Mouse (Mus musculus) heart, adult 9 months (tissue): ENCODE results near the gene Chid1.
A peak's percentile ranks its signal among the peaks of the same experiment; 100 is the strongest.
"Not testable (repeated sequence)": the region's sequence is repeated elsewhere in the genome, so short reads cannot be mapped to it uniquely, and the experiment has no call there.

Experiments
- DNase-seq, 2 experiments: peaks; one replicate each; pipeline ENCODE4 v3.0.0; 2022; ENCODE audit warnings: low spot score in 2 of 2

The Chid1 gene

GRCm38 (mm10) chr7:141461521-141462332, 77.9 kb downstream of the Chid1 start:
- DNase-seq, result peak; percentile 37 to 62

DNA sequence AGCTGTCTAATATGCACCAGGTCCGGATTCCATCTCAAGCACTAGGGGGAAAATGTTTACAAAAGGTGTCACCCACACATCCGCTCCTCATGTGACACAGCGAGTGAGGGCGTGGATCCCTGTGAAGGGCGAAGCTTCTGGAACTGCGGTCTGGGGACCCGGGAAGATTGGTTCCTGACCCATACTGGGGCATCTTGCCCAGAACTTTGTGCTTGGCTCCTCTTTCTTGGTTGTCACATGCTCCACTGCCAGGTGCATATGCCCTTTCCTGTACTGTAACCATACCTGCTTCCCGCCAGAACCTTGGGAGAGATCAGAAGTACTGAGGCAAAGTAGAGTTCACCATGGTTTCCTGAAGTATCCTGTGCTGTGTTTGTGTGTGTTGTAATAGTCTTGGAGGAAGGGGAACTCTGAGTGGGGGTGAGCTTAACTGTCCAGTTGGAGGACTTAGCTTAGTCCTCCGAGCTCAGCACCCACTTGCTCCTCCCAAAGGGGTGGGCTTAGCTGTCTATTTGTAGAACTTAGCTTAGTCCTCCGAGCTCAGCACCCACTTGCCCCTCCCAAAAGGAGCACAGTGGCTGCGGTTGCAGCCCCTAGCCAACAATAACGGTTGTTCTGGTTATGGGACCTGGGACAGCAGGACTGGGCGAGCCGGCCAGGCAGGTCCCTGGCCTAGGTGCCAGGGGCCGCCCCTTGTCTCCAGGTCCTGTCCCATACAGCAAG, 79.1 kb downstream of the Chid1 start, which contains the start of gene Cracr2b:
Gene Cracr2b (plus strand): TSS at position 704 of the 723 bp plus-strand sequence.
- peak; percentile 56 to 66 for DNase-seq

DNA sequence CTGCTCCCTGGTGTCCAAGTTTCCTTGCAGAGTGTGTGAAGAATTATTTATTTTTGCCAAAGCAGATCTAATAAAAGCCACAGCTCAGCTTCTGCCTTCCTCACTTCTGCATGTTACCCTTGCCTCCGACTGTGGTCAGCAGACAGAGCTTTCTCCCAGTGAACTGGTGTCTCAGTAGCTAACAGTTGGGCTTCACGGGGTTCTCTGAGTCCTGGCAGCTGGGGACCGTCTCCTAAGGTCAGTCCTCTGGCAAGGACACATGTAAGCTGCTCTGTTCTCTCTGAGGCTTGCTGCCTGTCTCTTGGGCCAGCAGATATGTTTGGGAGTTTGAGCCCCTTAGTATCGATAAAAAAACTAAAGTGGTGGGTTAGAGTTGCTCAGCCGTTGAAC, 79.7 kb downstream of the Chid1 start:
- DNase-seq, result peak; percentile 29 to 50

DNA sequence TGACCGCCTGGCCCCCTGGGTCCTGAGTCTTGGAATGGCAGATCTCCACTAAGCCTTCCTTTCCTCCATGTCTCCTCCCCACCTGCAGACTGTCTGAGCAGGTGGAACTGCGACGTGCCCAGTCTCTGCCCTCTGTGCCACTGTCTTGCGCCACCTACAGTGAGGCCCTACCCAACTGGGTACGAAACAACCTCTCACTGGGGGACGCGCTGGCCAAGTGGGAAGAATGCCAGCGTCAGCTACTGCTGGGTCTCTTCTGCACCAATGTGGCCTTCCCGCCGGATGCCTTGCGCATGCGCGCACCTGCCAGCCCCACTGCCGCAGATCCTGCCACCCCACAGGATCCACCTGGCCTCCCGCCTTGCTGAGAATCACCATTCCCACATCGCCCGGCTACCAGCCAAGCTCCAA, 80.4 kb downstream of the Chid1 start:
- no peak for DNase-seq

DNA sequence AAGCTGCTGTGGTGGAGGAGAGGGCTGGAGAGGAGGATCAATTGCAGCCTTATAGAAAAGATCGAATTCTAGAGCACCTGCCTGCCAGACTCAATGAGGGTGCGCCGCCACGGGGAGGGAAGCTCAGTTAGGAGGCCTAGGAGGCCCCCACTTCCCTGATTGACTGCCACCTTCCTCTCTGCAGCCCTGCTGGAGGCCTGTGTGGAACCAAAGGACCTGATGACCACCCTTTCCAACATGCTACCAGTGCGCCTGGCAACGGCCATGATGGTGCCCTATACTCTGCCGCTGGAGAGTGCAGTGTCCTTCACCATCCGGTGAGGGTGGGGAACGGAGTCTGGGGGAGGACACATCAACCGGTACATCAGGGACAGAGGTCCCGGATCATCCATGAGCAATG, 81.0 kb downstream of the Chid1 start:
- DNase-seq, result no peak

GRCm38 (mm10) chr7:141457986-141458660, 81.5 kb downstream of the Chid1 start:
- DNase-seq, result peak in 1 of 2 experiments; percentile 44

DNA sequence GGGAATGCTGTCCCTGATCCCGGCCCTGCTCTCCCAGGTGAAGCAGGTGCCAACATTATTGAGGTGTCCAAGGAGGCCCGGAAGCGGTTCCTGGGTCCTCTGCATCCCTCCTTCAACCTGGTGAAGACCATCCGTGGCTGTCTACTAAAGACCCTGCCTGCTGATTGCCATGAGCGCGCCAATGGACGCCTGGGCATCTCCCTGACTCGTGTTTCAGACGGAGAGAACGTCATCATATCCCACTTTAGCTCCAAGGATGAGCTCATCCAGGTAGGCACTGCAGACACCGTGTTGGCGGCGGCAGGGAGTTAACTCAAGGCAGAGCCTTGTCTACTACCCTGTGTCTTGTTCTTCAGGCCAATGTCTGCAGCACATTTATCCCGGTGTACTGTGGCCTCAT, 82.4 kb downstream of the Chid1 start:
- no peak for DNase-seq

DNA sequence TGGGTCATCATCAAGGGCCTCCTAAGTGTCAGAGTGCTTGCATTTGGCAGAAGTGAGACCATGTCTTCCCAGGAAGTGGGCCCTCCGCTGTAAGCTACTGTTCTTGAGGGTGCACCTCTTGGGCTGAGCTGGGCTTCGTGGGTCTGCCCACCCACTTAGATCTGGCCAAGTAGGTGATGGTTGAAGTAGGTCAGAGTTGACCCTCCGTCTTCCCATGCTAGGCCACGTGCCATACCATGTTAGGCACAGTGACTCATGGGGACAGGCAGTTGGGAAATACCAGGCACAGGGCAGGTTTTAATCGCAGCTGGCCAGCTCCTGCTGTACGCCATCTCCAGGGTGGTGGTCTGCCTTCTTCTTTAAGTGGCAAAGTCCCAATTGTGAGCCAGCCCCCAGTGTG, 82.9 kb downstream of the Chid1 start:
- DNase-seq, result peak; percentile 54 to 65

DNA sequence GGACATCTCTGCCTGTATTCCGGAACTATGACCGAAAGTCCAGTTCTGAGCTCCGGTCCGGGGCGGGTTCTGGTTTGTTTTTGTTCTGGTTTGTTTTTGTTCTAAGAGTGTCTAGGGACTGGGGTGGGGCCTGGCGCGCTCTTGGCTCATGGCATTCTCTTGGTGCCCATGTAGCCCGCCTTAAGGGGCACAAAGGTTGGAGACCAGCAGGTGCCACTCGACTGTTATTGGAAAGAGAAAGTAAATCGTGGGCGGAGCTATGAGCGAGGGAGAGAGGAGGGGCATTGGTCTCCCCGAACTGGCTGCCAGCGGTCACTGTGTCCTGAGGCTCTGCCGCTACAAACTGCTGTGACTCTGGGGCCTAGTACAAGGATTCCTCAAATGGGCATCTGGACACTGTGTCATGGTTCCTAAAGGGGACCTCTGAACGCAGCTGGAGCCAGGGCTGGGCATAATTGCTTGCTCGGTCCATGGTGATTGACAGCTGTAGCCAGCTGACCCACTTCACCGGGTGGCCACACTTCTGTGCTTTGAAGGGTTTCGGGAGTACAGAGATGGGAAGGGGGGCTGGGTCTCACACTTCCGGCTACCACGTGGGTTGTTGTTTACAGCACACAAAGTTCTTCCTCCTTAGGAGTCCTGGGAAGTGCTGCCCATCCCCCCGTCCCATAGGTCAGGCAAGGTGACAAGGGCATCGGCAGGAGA, 83.9 kb downstream of the Chid1 start:
- peak; percentile 87 to 90 for DNase-seq

DNA sequence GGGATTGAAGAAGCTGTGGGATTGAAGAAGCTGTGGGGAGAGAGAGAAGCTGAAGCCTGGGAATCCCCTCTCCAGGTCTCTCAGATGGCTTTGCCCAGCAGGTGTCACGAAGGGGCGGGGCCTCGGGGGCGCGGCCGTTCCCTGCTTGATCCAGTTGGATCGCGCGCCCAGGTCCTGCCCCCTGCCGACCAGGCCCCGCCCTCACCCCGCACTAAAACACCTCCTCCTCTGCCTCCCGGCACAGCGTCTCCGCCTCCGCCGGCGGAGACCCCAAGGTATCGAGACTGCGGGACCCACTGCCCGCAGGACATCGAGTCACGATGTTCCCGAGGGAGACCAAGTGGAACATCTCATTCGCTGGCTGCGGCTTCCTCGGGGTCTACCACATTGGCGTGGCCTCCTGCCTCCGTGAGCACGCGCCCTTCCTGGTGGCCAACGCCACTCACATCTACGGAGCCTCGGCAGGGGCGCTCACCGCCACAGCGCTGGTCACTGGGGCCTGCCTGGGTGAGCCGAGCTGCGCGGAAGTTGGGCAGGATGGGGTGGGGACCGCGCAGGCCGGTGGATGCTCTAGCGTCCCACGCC, 84.6 kb downstream of the Chid1 start, which contains the start of gene Pnpla2:
Gene Pnpla2 (plus strand): TSS at position 232 of the 585 bp plus-strand sequence.
- DNase-seq, result peak; percentile 94

DNA sequence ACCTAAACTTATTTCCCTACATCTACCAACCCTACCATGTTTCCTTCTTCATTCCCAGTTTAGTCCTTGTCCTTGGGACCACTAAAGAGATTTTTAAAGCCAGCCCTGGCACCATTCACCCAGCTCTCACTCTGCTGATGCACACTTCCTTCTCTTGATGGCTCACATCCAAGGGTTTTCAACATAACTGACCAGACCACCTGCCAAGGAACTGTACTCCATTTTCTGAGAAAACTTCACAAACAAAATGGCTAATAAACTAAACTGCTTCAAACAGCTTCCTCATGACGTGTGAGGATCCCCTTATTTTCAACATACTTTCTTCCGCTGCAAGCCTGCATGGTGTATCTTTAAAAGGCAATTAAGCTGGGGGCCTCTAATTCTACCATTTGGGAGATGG, 86.0 kb downstream of the Chid1 start:
- no peak for DNase-seq

GRCm38 (mm10) chr7:141451928-141452327, 87.7 kb downstream of the Chid1 start:
- no peak for DNase-seq

- peak; percentile 92 to 96 for DNase-seq
These were observed 92.3 kb downstream of the Chid1 start, which contains the start of gene Rplp2 for GRCm38 (mm10) chr7:141447110-141447991. Gene Rplp2, plus strand, starts transcription at chr7:141447370.

- DNase-seq, result not testable (repeated sequence)
These were observed 93.3 kb downstream of the Chid1 start for GRCm38 (mm10) chr7:141446374-141446773.

DNA sequence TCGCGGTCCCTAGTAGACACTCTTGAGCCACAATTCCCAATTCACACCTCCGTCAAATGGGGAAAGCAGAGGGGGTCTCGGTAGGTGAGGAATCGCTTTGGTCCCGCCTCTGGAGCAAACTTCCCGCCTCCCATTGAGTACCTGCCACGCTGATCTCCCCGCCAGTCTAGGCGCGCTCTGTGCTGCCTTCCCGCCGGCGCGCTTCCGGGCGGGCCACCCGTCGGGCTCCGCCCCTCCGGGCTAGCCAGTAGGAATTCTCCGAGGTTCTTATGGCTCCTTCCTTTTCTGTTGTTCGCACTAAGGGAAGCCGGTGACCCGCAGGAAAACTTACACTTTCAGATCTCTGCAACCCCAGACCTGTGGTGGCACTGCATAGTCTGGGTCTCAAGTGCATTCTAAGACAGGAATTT, 95.8 kb downstream of the Chid1 start, which contains the start of gene Pidd1:
Gene Pidd1 (minus strand): TSS at position 198 of the 410 bp plus-strand sequence.
- peak in 1 of 2 experiments; percentile 57 for DNase-seq
